Mouse (Mus musculus) liver, embryonic 16.5 days (tissue): ENCODE results near the gene Tes3-ps. TPM values are rescaled to one million over a fixed set of nuclear protein-coding genes. Genes with fewer than 3 reads are reported as not detected.

Source experiments
- ATAC-seq: fragments of 200-750 bp; cut with Nextera tagmentation; 2 replicates; pipeline ENCODE4 v1.8.0; 2017; ENCODE audit warnings: low read depth, mild to moderate bottlenecking, moderate number of reproducible peaks, moderate library complexity
- H3K27ac ChIP-seq: fragments of 300-500 bp; sonication (generic); 2 replicates; pipeline ENCODE4 v1.5.1; 2014; ENCODE audit warnings: mild to moderate bottlenecking, low read length
- H3K27me3 ChIP-seq: fragments of 300-500 bp; sonication (generic); 2 replicates; pipeline ENCODE4 v1.6.1; 2014; ENCODE audit warnings: low read depth, low read length, mixed read lengths; ENCODE audit not compliant: control insufficient read depth, insufficient read depth
- H3K36me3 ChIP-seq: fragments of 300-500 bp; sonication (generic); 2 replicates; pipeline ENCODE4 v1.6.1; 2014; ENCODE audit warnings: mild to moderate bottlenecking; ENCODE audit not compliant: control insufficient read depth, insufficient read depth
- H3K4me1 ChIP-seq: fragments of 300-500 bp; sonication (generic); 2 replicates; pipeline ENCODE4 v1.6.1; 2014; ENCODE audit warnings: low read depth, low read length, mixed read lengths; ENCODE audit not compliant: control insufficient read depth
- H3K4me2 ChIP-seq: fragments of 300-500 bp; sonication (generic); 2 replicates; pipeline ENCODE4 v1.6.1; 2014; ENCODE audit warnings: low read depth, low read length, mixed read lengths
- H3K4me3 ChIP-seq: fragments of 300-500 bp; sonication (generic); 2 replicates; pipeline ENCODE4 v1.5.1; 2014; ENCODE audit warnings: low read depth, mild to moderate bottlenecking, low read length
- H3K9ac ChIP-seq: fragments of 300-500 bp; sonication (generic); 2 replicates; pipeline ENCODE4 v1.6.1; 2014; ENCODE audit warnings: low read depth, low read length
- H3K9me3 ChIP-seq: fragments of 300-500 bp; sonication (generic); replicated peaks from 2 replicates; pipeline ENCODE4 v1.6.1; 2016; ENCODE audit warnings: low read length; ENCODE audit not compliant: control insufficient read depth
- whole genome bisulfite sequencing: fragments of 180-500 bp; shearing (Covaris S2); extraction: QIAGEN DNeasy Blood & Tissue Kit; methylation state at CpG from one replicate; pipeline ENCODE4 v1.1.7; 2014; ENCODE audit not compliant: insufficient replicate concordance; 5-methylcytosine and 5-hydroxymethylcytosine counted together
- polyA plus RNA-seq: library from polyadenylated mRNA; unstranded; fragments of >200 nt; fragmentation: Nextera tagmentation; extraction: Ambion mirVana; gene quantifications from 2 replicates; pipeline ENCODE4 v1.2.1, GENCODE M21; 2015

The Tes3-ps gene
- polyA plus RNA-seq, 1 experiment from 2014 or later = 0.68 TPM

DNA sequence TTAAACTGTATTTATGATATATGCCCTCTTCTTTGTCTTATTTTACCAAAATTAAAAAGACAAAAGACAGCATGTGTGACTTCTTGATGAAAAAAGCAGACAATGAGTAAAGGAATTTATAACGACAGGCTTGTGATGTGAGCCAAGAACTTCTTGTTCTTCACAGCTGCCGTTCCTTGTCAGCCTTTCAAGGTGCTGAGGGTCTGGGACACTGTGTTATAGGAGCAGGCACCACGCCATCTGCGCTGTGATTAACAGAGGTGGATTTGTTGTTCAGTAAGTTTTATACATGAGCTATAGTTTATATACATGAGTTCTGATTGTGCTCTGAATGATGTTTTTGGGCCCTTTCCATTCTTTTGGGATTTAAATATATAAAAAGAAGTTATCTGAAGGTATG, 13.7 kb upstream of the Tes3-ps start:
- no peaks in the 10 kb centered on the region for H3K27me3 ChIP-seq
- no peak overlapping the region for H3K4me3 ChIP-seq
- H3K9me3 ChIP-seq = no peaks in the 10 kb centered on the region
- H3K4me2 ChIP-seq = no peak overlapping the region
- ATAC-seq = no peak
- no peak overlapping the region for H3K9ac ChIP-seq
- H3K4me1 ChIP-seq = no peaks in the 10 kb centered on the region
- H3K27ac ChIP-seq = no peak overlapping the region
- H3K36me3 ChIP-seq = no peaks in the 10 kb centered on the region
- 85% methylated on average over 4 of the region's 4 CpGs for WGBS

DNA sequence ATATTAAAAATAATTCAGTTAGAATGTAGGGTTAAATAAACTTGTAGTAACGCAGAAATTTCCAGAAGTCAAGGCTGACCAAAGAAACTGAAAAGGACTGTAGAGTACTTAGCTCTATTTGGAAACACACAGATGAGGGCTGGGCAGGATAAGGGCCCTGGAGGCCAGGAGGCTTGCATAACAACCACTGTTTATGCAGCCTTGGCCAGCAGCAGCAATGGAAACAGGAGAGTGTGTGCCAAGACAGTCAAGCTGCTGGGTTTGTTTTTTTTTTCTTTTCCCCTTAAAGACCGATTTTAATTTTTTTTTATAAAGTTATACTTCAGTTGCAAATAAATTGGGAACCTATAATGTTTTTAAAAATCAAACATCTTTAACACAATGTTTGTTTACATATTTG, 13.1 kb upstream of the Tes3-ps start:
- Histone ChIP-seq H3K36me3 (no peaks in the 10 kb centered on the region), H3K4me3 (no peak overlapping the region), H3K4me1 (no peaks in the 10 kb centered on the region), H3K9ac (no peak overlapping the region), H3K4me2 (no peak overlapping the region), H3K27ac (no peak overlapping the region), H3K9me3 (no peaks in the 10 kb centered on the region), H3K27me3 (no peaks in the 10 kb centered on the region)
- peak; percentile 76 for ATAC-seq
- 76% methylated on average over 2 of the region's 2 CpGs for WGBS

DNA sequence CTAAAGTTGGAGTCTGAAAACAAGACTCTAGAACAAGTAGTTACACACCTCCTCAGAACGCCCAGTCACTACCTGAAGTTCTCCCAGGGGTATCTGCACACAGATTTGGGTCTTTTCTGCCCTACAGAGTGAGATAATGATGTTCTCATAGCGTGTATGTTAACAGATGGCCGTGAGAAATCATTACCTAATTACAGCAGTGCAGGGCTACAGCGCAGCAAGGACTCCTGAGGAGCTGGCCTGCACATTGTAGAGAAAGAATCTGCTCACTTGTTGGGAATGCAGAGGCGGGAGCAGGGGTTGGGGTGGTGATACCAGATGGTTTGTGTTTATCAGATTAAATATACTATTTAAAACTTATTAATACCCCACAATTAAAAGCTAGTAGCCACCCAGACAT, 12.6 kb upstream of the Tes3-ps start:
- no peak for ATAC-seq
- no peak overlapping the region for H3K4me3 ChIP-seq
- H3K36me3 ChIP-seq = no peaks in the 10 kb centered on the region
- H3K4me1 ChIP-seq = no peaks in the 10 kb centered on the region
- 67% methylated on average over 5 of the region's 5 CpGs for WGBS
- no peaks in the 10 kb centered on the region for H3K27me3 ChIP-seq
- no peaks in the 10 kb centered on the region for H3K9me3 ChIP-seq
- H3K4me2 ChIP-seq = no peak overlapping the region
- no peak overlapping the region for H3K27ac ChIP-seq
- H3K9ac ChIP-seq = no peak overlapping the region

DNA sequence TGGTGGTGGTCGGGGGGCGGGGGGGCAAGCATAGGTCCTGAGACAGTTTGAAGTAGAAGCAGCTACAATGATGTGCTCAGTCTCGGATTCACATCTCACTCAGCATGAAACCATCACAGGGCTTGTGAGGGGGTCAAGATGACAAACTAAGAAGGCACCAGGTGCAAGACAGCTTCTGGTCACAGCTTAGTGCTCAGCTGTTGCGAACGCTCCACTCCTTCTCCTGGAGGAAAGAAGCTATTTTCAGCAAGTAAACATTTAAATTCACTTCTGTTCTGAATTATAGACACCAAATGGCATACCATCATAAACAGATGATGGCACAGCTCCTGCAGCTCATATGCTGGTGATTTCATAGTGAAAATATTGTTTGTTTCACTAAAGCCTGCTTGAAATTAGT, 7.7 kb upstream of the Tes3-ps start:
- Histone ChIP-seq H3K4me2 (no peak overlapping the region), H3K27ac (no peak overlapping the region), H3K4me1 (no peaks in the 10 kb centered on the region), H3K27me3 (no peaks in the 10 kb centered on the region), H3K9ac (no peak overlapping the region), H3K9me3 (no peaks in the 10 kb centered on the region), H3K36me3 (no peaks in the 10 kb centered on the region), H3K4me3 (no peak overlapping the region)
- WGBS = 79% methylated on average over 5 of the region's 5 CpGs
- no peak for ATAC-seq

DNA sequence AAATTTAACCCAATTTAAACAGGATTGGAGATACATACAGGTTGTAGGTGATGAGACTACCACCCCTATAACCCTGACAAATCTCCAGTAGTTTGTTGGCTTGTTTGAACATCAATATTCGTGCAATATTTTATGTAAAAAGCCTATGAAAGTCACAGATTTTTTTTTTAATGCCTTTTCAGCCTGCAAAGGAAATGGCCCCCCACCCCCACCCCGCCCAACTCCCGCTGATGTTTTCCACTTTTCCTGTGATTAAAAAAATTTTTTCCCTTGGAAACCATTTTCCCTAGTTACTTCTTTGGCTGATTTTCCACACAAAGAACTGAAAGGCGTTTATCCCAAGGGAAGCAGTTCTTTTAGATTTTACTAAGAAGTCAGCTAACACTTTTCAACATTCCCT, 11.4 kb downstream of the Tes3-ps start, which contains the start of gene Ecm2:
TSS of gene Ecm2 (plus strand) at position 301 of the 400 bp plus-strand sequence.
- WGBS = 61% methylated on average over 4 of the region's 4 CpGs
- no peak within 1 kb of the TSS for H3K4me3 ChIP-seq
- H3K9me3 ChIP-seq = no peaks in the 10 kb centered on the region

DNA sequence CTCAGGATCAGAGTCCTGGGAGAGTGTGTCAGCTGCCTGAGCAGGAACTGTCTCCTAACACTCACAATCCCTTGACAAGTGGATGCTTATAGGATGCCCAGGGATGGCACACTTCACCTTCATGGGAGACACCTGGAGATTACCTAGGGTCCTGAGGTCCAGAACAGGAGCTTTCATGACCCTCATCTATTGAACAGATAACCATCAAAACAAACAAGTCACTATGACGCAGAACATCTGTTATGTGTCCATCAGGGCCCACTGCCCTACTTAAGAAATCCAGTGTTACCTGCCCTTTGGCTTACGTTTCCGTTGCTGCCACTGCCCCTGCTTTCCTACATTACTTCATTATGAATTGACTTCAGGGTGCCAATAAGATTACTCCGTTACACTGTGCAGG, 12.7 kb downstream of the Tes3-ps start:
- no peaks in the 10 kb centered on the region for H3K4me1 ChIP-seq
- no peaks in the 10 kb centered on the region for H3K9me3 ChIP-seq
- 81% methylated on average over 4 of the region's 4 CpGs for WGBS
- no peak overlapping the region for H3K9ac ChIP-seq
- no peaks in the 10 kb centered on the region for H3K36me3 ChIP-seq
- no peak overlapping the region for H3K4me3 ChIP-seq
- no peak overlapping the region for H3K4me2 ChIP-seq
- no peak overlapping the region for H3K27ac ChIP-seq
- no peak for ATAC-seq
- no peaks in the 10 kb centered on the region for H3K27me3 ChIP-seq

More for the DNA sequence above, 11.4 kb downstream of the Tes3-ps start, which contains the start of gene Ecm2:
- ATAC-seq = no peak
- H3K36me3 ChIP-seq = no peaks in the 10 kb centered on the region
- no peaks in the 10 kb centered on the region for H3K4me1 ChIP-seq
- H3K27ac ChIP-seq = no peak within 1 kb of the TSS
- no peaks in the 10 kb centered on the region for H3K27me3 ChIP-seq
- H3K4me2 ChIP-seq = no peak within 1 kb of the TSS
- no peak within 1 kb of the TSS for H3K9ac ChIP-seq

DNA sequence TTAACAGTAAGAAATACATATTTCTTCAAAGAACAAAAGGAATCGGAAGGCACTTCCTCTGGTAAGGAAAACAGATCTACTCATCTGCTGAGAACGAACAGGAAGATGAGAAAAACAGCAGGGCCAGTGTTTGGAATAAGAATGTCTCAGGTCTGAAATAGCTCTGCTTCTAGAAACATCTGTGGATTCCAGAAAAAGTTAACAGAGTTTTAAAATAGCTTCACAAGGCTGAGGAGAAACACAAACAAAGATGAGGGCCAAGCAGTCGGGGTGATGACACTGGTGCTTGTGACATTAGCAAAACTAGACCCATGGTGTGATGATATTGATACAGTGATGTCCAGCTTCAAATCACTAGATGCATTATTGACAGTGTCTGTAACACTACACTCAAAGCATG, 14.1 kb downstream of the Tes3-ps start:
- ATAC-seq = no peak
- H3K27ac ChIP-seq = no peak overlapping the region
- 70% methylated on average over 3 of the region's 3 CpGs for WGBS
- no peaks in the 10 kb centered on the region for H3K9me3 ChIP-seq
- no peaks in the 10 kb centered on the region for H3K36me3 ChIP-seq
- no peaks in the 10 kb centered on the region for H3K27me3 ChIP-seq
- no peak overlapping the region for H3K9ac ChIP-seq
- H3K4me3 ChIP-seq = no peak overlapping the region
- H3K4me1 ChIP-seq = no peaks in the 10 kb centered on the region
- H3K4me2 ChIP-seq = no peak overlapping the region

DNA sequence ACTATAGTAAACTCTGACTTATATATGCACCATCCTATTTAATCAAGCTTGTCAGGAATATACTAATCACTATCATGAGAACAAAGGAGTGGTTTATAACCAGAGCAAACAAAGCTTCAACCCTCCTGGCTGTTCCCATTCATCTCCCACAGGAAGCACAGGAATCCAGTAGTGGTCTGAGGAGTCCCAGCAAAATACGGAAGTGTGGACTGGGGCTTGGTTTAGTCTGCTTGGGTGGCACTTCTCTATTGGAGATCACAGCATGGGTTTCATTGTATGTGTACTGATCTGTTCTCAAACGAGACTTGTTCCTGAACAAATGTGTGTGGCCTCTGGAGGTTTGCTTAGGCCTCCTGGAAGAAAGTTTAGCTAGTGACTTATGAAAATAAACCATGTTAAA, 25.6 kb downstream of the Tes3-ps start:
- no peaks in the 10 kb centered on the region for H3K36me3 ChIP-seq
- H3K27me3 ChIP-seq = no peaks in the 10 kb centered on the region
- no peak for ATAC-seq
- H3K4me1 ChIP-seq = no peaks in the 10 kb centered on the region
- H3K9ac ChIP-seq = no peak overlapping the region
- H3K27ac ChIP-seq = no peak overlapping the region
- H3K9me3 ChIP-seq = no peaks in the 10 kb centered on the region
- no peak overlapping the region for H3K4me3 ChIP-seq
- 24% methylated on average over 2 of the region's 2 CpGs for WGBS
- no peak overlapping the region for H3K4me2 ChIP-seq

DNA sequence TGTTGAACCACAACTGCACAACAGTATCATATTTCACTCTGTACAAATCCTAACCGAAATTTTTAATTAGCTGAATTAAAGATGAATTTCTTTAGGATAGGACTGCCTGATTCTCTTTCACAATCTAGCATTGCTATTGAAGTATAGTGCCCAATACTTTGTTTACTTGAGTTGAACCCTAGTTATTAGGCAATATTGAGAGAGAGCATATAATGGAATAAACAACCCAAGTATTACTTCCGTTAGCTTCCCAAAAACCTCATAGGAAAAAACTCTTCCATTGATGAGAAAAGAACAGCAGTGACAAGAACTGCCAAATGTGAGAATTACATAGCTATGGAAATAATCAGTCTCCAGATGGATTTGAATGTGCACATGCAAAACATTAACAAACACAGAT, 33.1 kb downstream of the Tes3-ps start:
- H3K4me1 ChIP-seq = no peaks in the 10 kb centered on the region
- no peak overlapping the region for H3K4me2 ChIP-seq
- no peak overlapping the region for H3K4me3 ChIP-seq
- no peaks in the 10 kb centered on the region for H3K27me3 ChIP-seq
- WGBS = 75% methylated on average over 2 of the region's 2 CpGs
- no peak overlapping the region for H3K27ac ChIP-seq
- no peaks in the 10 kb centered on the region for H3K36me3 ChIP-seq
- H3K9me3 ChIP-seq = no peaks in the 10 kb centered on the region
- no peak for ATAC-seq
- no peak overlapping the region for H3K9ac ChIP-seq

DNA sequence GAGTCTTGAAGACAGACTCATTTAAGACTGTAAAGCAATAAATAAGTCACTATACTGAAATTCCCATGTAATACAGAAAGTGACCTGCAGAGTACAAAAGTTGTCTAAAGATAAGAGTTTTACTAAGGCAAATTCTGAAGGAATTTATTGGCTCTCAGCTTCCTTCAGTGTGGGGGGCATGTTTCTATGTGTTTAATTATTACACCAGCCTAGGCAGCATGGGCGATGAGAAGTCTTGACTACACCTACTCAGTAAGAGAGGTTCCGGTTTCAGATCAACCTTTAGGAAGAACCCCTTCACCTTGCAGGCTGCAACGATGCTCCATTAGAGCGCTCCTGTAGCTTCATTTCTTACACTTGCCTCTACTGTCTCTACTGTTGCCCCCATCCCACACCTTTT, 37.5 kb downstream of the Tes3-ps start:
- Histone ChIP-seq H3K4me1 (no peaks in the 10 kb centered on the region), H3K27me3 (no peaks in the 10 kb centered on the region), H3K4me2 (no peak overlapping the region), H3K9me3 (no peaks in the 10 kb centered on the region), H3K9ac (no peak overlapping the region), H3K27ac (no peak overlapping the region), H3K4me3 (no peak overlapping the region), H3K36me3 (no peaks in the 10 kb centered on the region)
- no peak for ATAC-seq
- WGBS = 89% methylated on average over 4 of the region's 4 CpGs
